Mouse (Mus musculus): ENCODE measurements around the gene Il10rb.

- TF ChIP-seq MAX (IDR thresholded peaks at IDR 0.05; ENCODE audit: low read length) (no peak), RAD21 (IDR thresholded peaks at IDR 0.05; ENCODE audit: low read depth, low read length) (no peak; the same call in 1 of the 2 replicates), ZKSCAN1 (IDR thresholded peaks at IDR 0.05; ENCODE audit: borderline replicate concordance, low read depth, low read length) (no peak), CTCF (conservative IDR thresholded peaks at IDR 0.05 in 1 of 2, IDR thresholded peaks at IDR 0.05 in 1 of 2; ENCODE audit: low read depth in 2 of 2, low read length in 2 of 2) (no peak), KAT2A (IDR thresholded peaks at IDR 0.05; ENCODE audit: insufficient replicate concordance, low read length) (no peak), TCF12 (IDR thresholded peaks at IDR 0.05; ENCODE audit: low read depth, low read length) (no peak), MEF2A (IDR thresholded peaks at IDR 0.05; ENCODE audit: borderline replicate concordance, low read depth, low read length) (no peak), IRF4 (IDR thresholded peaks at IDR 0.05; ENCODE audit: low read depth, low read length) (peak; percentile 37; the same call in 1 of the 2 replicates)
Measured at GRCm38 (mm10) chr16:91362616-91363272, 43.2 kb upstream of the Il10rb start.

Measured in CH12.LX (cell line).